ENCODE assay signal across 1 mouse cellular context in genomic region chr2:118976282-118976929, GRCm38 (mm10).
TF ChIP-seq lines count a peak whose summit lies in the region.

No protein-coding gene starts in this region.

TF ChIP-seq in CH12.LX, 34 proteins besides CTCF, POLR2A, EP300 and RAD21 (continued from another document):
- TF ChIP-seq ELF1 (IDR thresholded peaks at IDR 0.05; ENCODE audit: low read depth, low read length): no peak
- TF ChIP-seq UBTF (IDR thresholded peaks at IDR 0.05; ENCODE audit: low read depth, low read length): 0 out of 2 replicates have a peak, but pooled peaks have one; percentile 36
- TF ChIP-seq MAX (IDR thresholded peaks at IDR 0.05; ENCODE audit: low read length): no peak
- peak; percentile 39 for TF ChIP-seq ETS1 (conservative IDR thresholded peaks at IDR 0.05; ENCODE audit: low read depth, low read length)
- TF ChIP-seq JUND (conservative IDR thresholded peaks at IDR 0.05; ENCODE audit: low read depth, low read length): no peak
- no peak for TF ChIP-seq ZC3H11A (IDR thresholded peaks at IDR 0.05; ENCODE audit: low read depth, low read length)
- TF ChIP-seq POLR2AphosphoS2 (IDR thresholded peaks at IDR 0.05; ENCODE audit: low read depth, low read length): no peak
- peak; percentile 71; the same call in 1 of the 2 replicates for TF ChIP-seq MAZ (IDR thresholded peaks at IDR 0.05; ENCODE audit: low read depth, low read length)
